23 mouse cellular contexts compared by ENCODE assay signal in genomic region chr15:41347221-41347620, GRCm38 (mm10).
"Had no signal": no experiment of that assay in that cellular context is flagged by ENCODE, and none has a peak within 500 bp of the region (broad histone marks: within the 10 kb centered on the region; RNA-seq: fewer than 3 reads in every experiment).

No protein-coding gene starts in this region.

- H3K27me3 ChIP-seq: heart, embryonic 12.5 days; hindbrain, embryonic 12.5 days; intestine, embryonic 15.5 days; limb, embryonic 12.5 days; liver, embryonic 13.5 days; liver, embryonic 15.5 days had no signal

- H3K9ac ChIP-seq: heart, embryonic 12.5 days; hindbrain, embryonic 12.5 days; hindbrain, embryonic 14.5 days; intestine, embryonic 15.5 days; limb, embryonic 12.5 days; liver, embryonic 13.5 days; liver, embryonic 15.5 days had no signal

- DNase-seq: gastrocnemius, postnatal 14 days; gastrocnemius, postnatal 36 days; heart, adult 18-20 months; heart, postnatal 10 days; heart, postnatal 4 days; kidney, adult 18-20 months; kidney, adult 8-10 months; kidney, postnatal 10 days; kidney, postnatal 25 days; kidney, postnatal 4 days; liver; liver, embryonic 13.5 days had no signal

- H3K4me3 ChIP-seq: heart, embryonic 10.5 days; heart, embryonic 12.5 days; hindbrain, embryonic 10.5 days; hindbrain, embryonic 12.5 days; intestine, embryonic 15.5 days; layer of hippocampus, adult 2 months; left cerebral cortex, adult 2 months; limb, embryonic 10.5 days; limb, embryonic 12.5 days; liver, embryonic 13.5 days; liver, embryonic 15.5 days had no signal

- H3K36me3 ChIP-seq: heart, embryonic 10.5 days; heart, embryonic 12.5 days; hindbrain, embryonic 10.5 days; hindbrain, embryonic 12.5 days; intestine, embryonic 15.5 days; limb, embryonic 10.5 days; limb, embryonic 12.5 days; liver, embryonic 13.5 days; liver, embryonic 15.5 days had no signal

- H3K9me3 ChIP-seq: heart, embryonic 10.5 days; heart, embryonic 12.5 days; hindbrain, embryonic 10.5 days; hindbrain, embryonic 12.5 days; intestine, embryonic 15.5 days; limb, embryonic 10.5 days; limb, embryonic 12.5 days; liver, embryonic 13.5 days; liver, embryonic 15.5 days had no signal

- H3K27ac ChIP-seq: heart, embryonic 10.5 days; hindbrain, embryonic 10.5 days; hindbrain, embryonic 12.5 days; hindbrain, embryonic 14.5 days; intestine, embryonic 15.5 days; layer of hippocampus, adult 2 months; left cerebral cortex, adult 2 months; limb, embryonic 10.5 days; limb, embryonic 12.5 days; liver, embryonic 13.5 days; liver, embryonic 15.5 days had no signal

- H3K4me1 ChIP-seq: heart, embryonic 10.5 days; heart, embryonic 12.5 days; hindbrain, embryonic 10.5 days; hindbrain, embryonic 12.5 days; intestine, embryonic 15.5 days; limb, embryonic 10.5 days; limb, embryonic 12.5 days; liver, embryonic 13.5 days; liver, embryonic 15.5 days had no signal
